Mouse (Mus musculus) cerebellum, adult 8-10 months (tissue): Measurements from ENCODE around the gene Golga4.

Experiments used
- DNase-seq: peaks from one replicate; pipeline ENCODE4 v3.0.0; 2022

Gene Golga4

DNA sequence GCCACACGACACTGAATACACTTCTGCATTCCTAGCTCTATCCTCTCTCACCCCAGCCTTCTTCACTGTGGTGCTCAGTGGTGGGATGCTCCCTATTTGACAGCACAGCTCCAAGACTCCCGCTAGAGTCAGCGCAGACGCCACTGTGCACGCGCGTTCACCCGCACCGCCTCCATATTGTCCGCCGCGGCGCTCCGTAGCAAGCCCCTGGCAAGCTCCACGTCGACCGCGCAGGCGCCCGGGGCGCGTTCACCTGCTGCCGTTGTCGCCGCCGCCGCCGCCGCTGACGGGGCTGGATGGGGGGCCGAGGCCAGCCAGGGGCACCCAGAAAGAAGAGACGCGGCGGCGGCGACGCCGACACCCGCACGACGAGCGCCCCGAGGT, at the start of gene Golga4:
Golga4 (plus strand) TSS at position 248 of the 384 bp plus-strand sequence.
- DNase-seq = peak; percentile 92

GRCm38 (mm10) chr9:118456405-118456804, 49.7 kb upstream of the Golga4 start:
- DNase-seq = no peak

DNA sequence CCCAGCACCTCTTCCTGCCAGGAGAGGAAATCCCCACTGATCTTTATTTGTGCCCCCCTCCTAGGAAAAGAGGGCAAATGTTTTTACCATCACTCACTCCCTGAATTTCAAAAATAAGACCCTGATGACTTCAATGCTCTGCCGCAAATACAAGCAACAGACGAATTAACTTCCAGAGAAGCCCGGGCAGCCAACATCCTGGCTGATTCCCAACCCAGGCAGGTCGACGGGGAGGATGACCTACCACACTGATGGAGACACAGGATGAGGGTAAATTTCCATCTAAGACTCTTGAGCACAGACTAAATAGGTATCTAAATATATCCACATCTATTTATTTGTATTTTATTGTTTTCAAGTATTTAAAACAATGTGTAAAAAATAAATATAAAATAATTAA, 48.0 kb upstream of the Golga4 start:
- DNase-seq = no peak

GRCm38 (mm10) chr9:118464031-118464430, 42.0 kb upstream of the Golga4 start:
- DNase-seq = no peak

DNA sequence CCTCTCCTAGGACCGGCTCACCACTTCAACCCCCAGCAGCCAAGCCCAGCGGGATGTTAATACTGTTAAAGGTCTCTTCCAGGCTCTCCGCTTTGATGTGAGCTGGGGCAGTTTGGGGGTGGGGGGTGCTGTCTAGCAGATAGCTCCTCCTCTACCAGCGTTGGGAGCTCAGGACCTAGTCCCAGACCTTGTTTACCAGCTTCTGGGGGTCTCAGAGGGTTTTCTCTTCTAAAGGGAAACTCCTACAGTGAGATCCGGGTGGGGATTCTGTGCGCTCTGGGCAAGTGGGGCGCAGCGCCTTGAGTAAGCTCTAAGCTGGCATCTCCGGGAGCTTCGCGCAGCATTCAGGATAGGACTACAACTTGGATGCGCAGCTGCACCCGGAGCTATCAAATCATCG, 37.8 kb upstream of the Golga4 start:
- no peak for DNase-seq

GRCm38 (mm10) chr9:118469272-118469671, 36.8 kb upstream of the Golga4 start:
- no peak for DNase-seq

- no peak for DNase-seq
Observed at GRCm38 (mm10) chr9:118471296-118471695, 34.8 kb upstream of the Golga4 start.

DNA sequence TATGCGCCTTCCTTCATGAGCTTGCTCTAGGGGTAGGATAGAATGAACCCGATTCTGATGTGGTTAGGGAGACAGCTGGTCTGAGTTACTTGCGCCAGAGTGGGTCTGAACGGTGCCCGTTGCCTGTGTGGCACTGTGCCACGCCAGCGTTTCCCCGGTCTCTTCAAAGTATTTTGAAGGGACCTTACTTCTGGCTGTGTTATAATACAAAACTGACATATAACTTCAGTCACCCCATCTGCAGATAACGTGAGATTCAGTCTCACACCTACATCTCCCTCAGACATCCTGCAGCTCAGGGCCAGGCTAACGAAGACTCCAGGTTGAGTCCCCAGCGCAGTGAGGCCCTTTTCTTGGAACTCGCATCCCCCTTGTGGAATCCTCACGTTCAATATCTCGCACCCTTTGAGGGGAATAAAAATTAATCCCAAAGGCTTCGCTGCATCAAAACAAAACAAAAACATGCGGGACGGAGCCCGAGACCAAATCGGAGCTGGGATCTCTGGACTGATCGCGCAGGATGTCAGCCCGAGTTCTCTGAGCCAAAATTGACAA, 29.8 kb upstream of the Golga4 start:
- peak; percentile 40 for DNase-seq

GRCm38 (mm10) chr9:118476766-118477271, 29.2 kb upstream of the Golga4 start:
- no peak for DNase-seq

GRCm38 (mm10) chr9:118477281-118477931, 28.7 kb upstream of the Golga4 start:
- peak; percentile 39 for DNase-seq

- peak; percentile 45 for DNase-seq
Observed at GRCm38 (mm10) chr9:118477961-118478360, 28.1 kb upstream of the Golga4 start, which contains the start of gene Eomes. TSS of gene Eomes (plus strand) at chr9:118478212.

- peak; percentile 54 for DNase-seq
Observed at GRCm38 (mm10) chr9:118478458-118478838, 27.6 kb upstream of the Golga4 start.

- DNase-seq = peak; percentile 54
Observed at GRCm38 (mm10) chr9:118478839-118479507, 27.1 kb upstream of the Golga4 start.

DNA sequence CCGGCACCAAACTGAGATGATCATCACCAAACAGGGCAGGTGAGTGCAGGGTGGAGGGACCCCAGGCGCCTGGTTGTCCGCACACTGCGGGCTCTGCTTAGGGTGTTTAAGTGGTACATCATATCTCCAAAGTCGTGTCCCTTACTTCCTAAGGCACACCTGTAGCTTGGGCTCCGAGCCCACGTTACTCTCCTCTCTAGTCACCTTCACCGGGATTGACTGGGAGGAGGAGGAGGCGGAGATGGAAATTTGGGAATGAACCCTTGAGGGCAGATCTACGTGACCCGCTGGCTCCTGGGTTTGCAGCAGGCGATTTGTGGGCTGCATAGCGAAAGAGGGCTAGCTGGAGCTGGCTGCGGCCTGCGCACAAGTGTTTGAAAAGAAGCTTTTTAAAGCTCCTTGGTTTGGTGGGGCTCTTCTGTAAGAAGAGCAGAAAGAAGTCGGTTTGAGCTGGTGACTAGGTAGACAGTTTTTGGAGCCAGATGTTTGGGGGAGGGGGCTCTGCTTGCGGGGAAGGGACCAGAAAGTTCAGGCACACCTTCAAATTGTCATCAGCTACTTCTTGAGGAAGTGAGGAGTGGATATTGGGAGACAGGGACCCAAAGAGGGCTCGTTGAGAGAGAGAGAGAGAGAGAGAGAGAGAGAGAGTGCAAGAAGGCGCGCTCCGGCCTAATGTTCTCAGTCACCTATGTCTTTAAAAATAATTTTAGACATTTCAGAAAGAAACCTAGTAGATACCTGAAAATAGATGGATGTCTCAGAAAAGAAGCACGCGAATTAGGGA, 26.4 kb upstream of the Golga4 start:
- no peak for DNase-seq

DNA sequence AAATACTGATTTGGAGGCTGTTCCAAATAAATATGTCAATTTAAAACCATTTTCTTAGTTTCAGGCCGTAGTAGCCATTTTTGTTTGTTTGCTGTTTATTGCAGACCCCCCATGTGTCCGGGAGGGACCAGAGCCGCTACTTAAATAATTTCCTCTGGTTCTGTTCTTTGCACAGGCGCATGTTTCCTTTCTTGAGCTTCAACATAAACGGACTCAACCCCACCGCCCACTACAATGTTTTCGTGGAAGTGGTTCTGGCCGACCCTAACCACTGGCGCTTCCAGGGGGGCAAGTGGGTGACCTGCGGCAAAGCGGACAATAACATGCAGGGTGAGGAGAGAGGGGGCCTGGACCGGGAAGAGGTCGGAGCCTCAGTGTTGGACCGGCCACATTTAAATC, 25.8 kb upstream of the Golga4 start:
- DNase-seq = no peak

DNA sequence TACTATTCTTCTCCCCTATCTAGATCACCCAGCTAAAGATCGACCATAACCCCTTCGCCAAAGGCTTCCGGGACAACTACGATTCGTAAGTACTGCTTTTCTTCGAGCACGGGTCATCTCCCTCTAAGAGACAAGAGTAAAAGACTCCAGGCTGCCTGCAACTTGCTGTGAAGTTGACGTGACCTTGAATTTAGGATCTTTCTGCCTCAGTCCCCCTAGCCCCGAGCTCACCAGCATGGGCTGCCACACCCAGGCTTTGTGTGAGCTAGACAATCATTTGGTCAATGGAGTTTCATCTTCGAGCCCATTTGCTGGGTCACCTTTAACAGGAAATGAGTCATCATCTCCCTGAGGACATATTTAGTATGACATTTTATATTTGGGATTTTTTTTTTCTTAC, 23.9 kb upstream of the Golga4 start:
- DNase-seq = no peak

DNA sequence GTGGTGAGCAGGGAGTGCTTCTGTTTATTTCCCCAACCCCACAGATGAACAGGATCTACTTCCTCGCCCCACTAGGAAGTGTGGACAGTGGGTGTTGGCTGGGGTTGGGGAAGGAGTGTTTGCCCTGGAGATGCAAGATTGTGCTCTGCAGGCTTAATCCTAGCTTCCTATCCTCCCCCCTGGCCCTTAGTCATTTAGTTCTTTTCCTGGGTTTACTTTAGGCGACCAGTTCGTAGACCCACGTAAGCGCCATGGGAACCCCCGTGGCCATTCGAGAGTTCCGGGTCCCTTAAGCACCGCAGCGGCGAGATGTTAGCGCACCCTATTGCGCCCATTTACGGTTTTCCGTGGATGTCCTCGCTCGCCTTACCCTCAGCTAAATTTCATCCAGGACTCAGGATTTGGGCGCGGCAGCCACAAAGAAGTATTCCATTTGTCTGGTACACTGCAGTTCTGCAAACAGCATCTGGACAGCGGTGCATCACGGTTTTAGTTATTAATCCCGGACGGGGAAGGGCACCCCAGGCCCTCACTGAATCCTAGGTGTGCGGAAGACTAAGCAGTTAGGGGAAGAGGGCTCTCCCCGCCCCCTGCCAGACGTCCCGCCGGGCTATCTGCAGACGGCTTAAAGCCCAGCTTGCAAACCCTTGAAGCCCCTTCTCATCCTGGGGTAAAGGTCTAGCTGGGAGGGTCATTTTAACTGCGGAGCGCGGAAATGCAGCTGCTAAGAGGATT, 19.5 kb upstream of the Golga4 start:
- DNase-seq = no peak

GRCm38 (mm10) chr9:118487096-118487395, 19.0 kb upstream of the Golga4 start:
- no peak for DNase-seq

- peak; percentile 44 for DNase-seq
Observed at GRCm38 (mm10) chr9:118487636-118488035, 18.4 kb upstream of the Golga4 start.

DNA sequence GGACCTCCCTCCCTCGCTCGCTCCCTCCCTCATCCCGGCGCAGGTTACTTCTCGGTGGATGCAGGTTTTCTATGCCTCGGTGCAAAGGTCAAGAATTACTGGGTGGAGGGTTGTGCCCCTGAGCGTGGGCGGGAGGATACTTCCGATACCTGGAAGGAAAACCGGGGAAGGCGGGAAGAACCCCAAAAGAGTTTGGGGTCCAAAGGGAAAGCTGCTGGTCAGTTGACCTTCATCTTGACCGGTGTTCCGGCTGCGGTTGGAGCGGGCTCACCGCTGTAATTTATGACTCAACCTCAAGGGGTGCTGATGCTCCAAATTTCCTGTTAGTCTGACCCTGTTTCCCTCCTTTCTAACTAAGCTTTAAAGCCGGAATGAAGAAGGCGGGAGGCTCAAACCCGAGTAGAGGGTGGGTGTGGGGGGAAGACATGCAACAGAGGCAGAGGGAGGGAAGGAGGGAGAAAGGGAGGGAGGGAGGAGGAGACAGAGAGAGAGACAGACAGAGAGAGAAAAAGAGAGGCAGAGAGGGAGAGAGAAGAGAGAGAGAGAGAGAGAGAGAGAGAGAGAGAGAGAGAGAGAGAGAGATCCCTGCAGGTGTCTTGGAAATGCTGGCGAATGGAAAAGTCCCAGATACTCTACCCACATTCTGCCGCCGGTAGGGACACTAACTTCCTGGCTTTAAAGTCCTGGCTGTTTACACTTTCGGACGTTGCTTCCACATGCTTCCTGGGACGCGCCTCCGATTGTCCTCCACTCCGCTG, 17.8 kb upstream of the Golga4 start:
- DNase-seq = peak; percentile 74

GRCm38 (mm10) chr9:118488896-118489578, 17.0 kb upstream of the Golga4 start:
- no peak for DNase-seq
